Mouse (Mus musculus) embryonic facial prominence, embryonic 13.5 days (tissue): ENCODE measurements around the gene Fbxl5. TPM values are rescaled to one million over a fixed set of nuclear protein-coding genes. Genes with fewer than 3 reads are reported as not detected.

ENCODE experiments used
- ATAC-seq: fragments of 200-750 bp; cut with Nextera tagmentation; 2 replicates; pipeline ENCODE4 v1.8.0; 2017; ENCODE audit warnings: low read depth; ENCODE audit not compliant: insufficient number of reproducible peaks, insufficient read depth, low FRiP score, low TSS enrichment
- H3K27ac ChIP-seq: fragments of 300-500 bp; sonication (generic); 2 replicates; pipeline ENCODE4 v1.5.1; 2015; ENCODE audit warnings: moderate library complexity, mild to moderate bottlenecking, inconsistent platforms
- H3K27me3 ChIP-seq: fragments of 300-500 bp; sonication (generic); 2 replicates; pipeline ENCODE4 v1.6.1; 2015; ENCODE audit warnings: mild to moderate bottlenecking, inconsistent platforms
- H3K36me3 ChIP-seq: fragments of 300-500 bp; sonication (generic); 2 replicates; pipeline ENCODE4 v1.6.1; 2015; ENCODE audit warnings: mild to moderate bottlenecking, inconsistent platforms
- H3K4me1 ChIP-seq: fragments of 300-500 bp; sonication (generic); 2 replicates; pipeline ENCODE4 v1.6.1; 2015; ENCODE audit warnings: inconsistent platforms
- H3K4me2 ChIP-seq: fragments of 300-500 bp; sonication (generic); 2 replicates; pipeline ENCODE4 v1.6.1; 2015; ENCODE audit warnings: moderate library complexity, mild to moderate bottlenecking, inconsistent platforms
- H3K4me3 ChIP-seq: fragments of 300-500 bp; sonication (generic); 2 replicates; pipeline ENCODE4 v1.5.1; 2015; ENCODE audit warnings: mild to moderate bottlenecking, inconsistent platforms
- H3K9ac ChIP-seq: fragments of 300-500 bp; sonication (generic); 2 replicates; pipeline ENCODE4 v1.6.1; 2015; ENCODE audit warnings: mild to moderate bottlenecking, inconsistent platforms
- H3K9me3 ChIP-seq: fragments of 300-500 bp; sonication (generic); 2 replicates; pipeline ENCODE4 v1.6.1; 2016; ENCODE audit warnings: inconsistent platforms
- whole genome bisulfite sequencing: fragments of 180-500 bp; shearing (Covaris S2); methylation state at CpG from one replicate; pipeline ENCODE4 v1.1.7; 2015; ENCODE audit warnings: mixed read lengths; 5-methylcytosine and 5-hydroxymethylcytosine counted together
- polyA plus RNA-seq: library from polyadenylated mRNA; unstranded; fragments of >200 nt; fragmentation: Nextera tagmentation; extraction: Ambion mirVana; gene quantifications from 2 replicates; pipeline ENCODE4 v1.2.1, GENCODE M21; 2015

The Fbxl5 gene
- polyA plus RNA-seq, 1 experiment from 2014 or later: 57.2 TPM

DNA sequence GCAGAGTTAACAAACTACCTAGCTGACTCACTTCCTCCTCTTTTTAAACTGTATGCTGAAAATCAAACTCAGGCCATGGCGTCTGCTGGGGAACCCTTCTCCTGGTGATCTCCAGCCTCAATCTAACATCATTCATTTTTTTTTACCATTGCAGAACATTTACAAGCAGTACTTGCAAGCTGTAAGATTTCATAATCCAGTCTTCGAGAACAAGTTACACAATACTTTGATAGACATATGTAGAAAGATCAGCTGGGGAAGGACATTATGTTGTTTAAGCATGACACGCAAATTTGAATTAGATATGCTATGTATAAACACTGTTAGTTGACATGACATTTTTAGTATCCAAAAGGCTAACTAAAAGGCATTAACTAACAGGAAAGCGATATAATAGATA is 19.6 kb downstream of the Fbxl5 start:
- no peak for ATAC-seq
- no peak overlapping the region for H3K27ac ChIP-seq
- H3K4me3 ChIP-seq: no peak overlapping the region
- no peak overlapping the region for H3K4me2 ChIP-seq
- H3K9ac ChIP-seq: no peak overlapping the region
- H3K9me3 ChIP-seq: no peaks in the 10 kb centered on the region
- H3K27me3 ChIP-seq: no peaks in the 10 kb centered on the region
- no peaks in the 10 kb centered on the region for H3K4me1 ChIP-seq
- H3K36me3 ChIP-seq: no peaks in the 10 kb centered on the region
- 81% methylated on average over 4 of the region's 4 CpGs for WGBS

- Histone ChIP-seq H3K9ac (no peak overlapping the region), H3K27me3 (no peaks in the 10 kb centered on the region), H3K27ac (no peak overlapping the region), H3K4me3 (no peak overlapping the region), H3K4me1 (no peaks in the 10 kb centered on the region), H3K9me3 (no peaks in the 10 kb centered on the region), H3K36me3 (no peaks in the 10 kb centered on the region), H3K4me2 (no peak overlapping the region)
- ATAC-seq: no peak
Observed at GRCm38 (mm10) chr5:43801253-43801652, 20.2 kb downstream of the Fbxl5 start.

DNA sequence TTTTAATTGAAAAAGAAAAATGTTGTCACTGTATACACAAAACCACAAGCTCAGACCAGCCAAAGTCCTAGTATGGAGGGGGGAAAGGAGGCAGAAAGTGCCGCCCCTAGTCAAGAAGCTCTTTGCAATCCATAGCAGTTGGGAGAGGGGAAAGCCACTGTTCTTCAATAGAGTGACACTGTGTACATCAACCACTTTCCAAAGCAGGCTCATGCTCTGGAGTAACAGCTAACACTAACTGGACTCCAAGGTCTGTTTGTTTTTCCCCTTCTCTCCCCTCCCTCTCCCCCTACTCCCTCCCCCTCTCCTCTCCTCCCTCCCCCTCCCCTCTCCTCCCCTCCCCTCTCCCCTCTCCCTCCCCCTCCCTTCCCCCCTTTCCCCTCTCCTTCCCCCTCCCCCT is 20.7 kb downstream of the Fbxl5 start:
- H3K27ac ChIP-seq: no peak overlapping the region
- no peaks in the 10 kb centered on the region for H3K9me3 ChIP-seq
- no peaks in the 10 kb centered on the region for H3K36me3 ChIP-seq
- WGBS: 75% methylated on average over 1 of the region's 1 CpGs
- no peak overlapping the region for H3K4me3 ChIP-seq
- no peak overlapping the region for H3K4me2 ChIP-seq
- H3K27me3 ChIP-seq: no peaks in the 10 kb centered on the region
- no peaks in the 10 kb centered on the region for H3K4me1 ChIP-seq
- ATAC-seq: no peak
- no peak overlapping the region for H3K9ac ChIP-seq

DNA sequence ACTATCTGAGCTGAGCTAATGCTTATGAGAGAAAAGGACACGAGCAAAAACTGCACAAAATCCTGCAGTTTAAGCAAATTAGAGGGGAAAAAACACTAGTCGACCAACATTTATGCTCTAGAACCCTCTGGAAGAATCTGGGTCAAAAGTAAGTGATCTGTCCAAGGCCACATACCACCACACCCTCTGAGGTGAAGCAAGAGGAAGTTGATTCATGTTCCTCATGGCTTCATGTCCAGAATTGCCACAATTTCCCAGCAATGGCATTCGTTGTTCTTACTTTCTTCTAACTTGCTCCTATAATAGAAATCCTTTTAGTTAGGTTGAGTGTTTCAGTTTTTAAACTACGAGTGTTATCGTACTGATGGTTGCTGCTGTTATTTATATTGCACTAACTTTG is 21.9 kb downstream of the Fbxl5 start:
- Histone ChIP-seq H3K9ac (no peak overlapping the region), H3K27ac (no peak overlapping the region), H3K4me2 (no peak overlapping the region), H3K27me3 (no peaks in the 10 kb centered on the region), H3K36me3 (no peaks in the 10 kb centered on the region), H3K4me3 (no peak overlapping the region), H3K9me3 (no peaks in the 10 kb centered on the region), H3K4me1 (no peaks in the 10 kb centered on the region)
- WGBS: 83% methylated on average over 5 of the region's 5 CpGs
- no peak for ATAC-seq

- H3K9ac ChIP-seq: no peak overlapping the region
- ATAC-seq: no peak
- 79% methylated on average over 5 of the region's 5 CpGs for WGBS
- no peak overlapping the region for H3K4me3 ChIP-seq
- H3K27me3 ChIP-seq: no peaks in the 10 kb centered on the region
- no peaks in the 10 kb centered on the region for H3K9me3 ChIP-seq
- H3K36me3 ChIP-seq: no peaks in the 10 kb centered on the region
- H3K4me2 ChIP-seq: no peak overlapping the region
- no peak overlapping the region for H3K27ac ChIP-seq
- no peaks in the 10 kb centered on the region for H3K4me1 ChIP-seq
Observed at GRCm38 (mm10) chr5:43792354-43792753, 29.1 kb downstream of the Fbxl5 start.

GRCm38 (mm10) chr5:43787976-43788752 is 33.3 kb downstream of the Fbxl5 start:
- 74% methylated on average over 9 of the region's 9 CpGs for WGBS
- Histone ChIP-seq H3K27me3 (no peaks in the 10 kb centered on the region), H3K36me3 (no peaks in the 10 kb centered on the region), H3K4me3 (no peak overlapping the region), H3K9ac (no peak overlapping the region), H3K9me3 (no peaks in the 10 kb centered on the region), H3K27ac (no peak overlapping the region), H3K4me1 (no peaks in the 10 kb centered on the region), H3K4me2 (no peak overlapping the region)
- no peak for ATAC-seq

DNA sequence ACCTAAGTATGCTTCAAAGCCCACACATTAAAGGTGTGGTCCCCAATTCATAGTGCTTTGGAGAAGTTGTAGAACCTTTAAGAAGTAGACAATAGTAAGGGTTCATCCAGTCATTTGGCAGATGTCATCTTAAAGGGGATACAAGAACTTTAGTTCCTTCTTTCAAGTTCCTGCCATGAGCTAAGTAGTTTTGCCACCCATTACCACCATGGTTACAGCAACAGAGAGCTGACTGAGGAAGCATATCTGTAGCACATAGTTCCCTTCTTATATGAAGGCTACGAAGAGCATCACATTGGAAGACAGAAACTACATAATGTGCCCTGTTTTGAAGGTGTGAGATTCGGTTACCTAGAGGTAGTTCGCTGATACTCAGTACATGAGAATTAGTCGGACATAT is 34.8 kb downstream of the Fbxl5 start:
- Histone ChIP-seq H3K4me1 (0 out of 2 replicates have a peak, but pooled peaks cover 2% of the 10 kb centered on the region), H3K4me3 (no peak overlapping the region), H3K9ac (no peak overlapping the region), H3K27me3 (no peaks in the 10 kb centered on the region), H3K9me3 (no peaks in the 10 kb centered on the region), H3K27ac (no peak overlapping the region), H3K36me3 (no peaks in the 10 kb centered on the region), H3K4me2 (no peak overlapping the region)
- WGBS: 80% methylated on average over 4 of the region's 4 CpGs
- no peak for ATAC-seq

- 85% methylated on average over 2 of the region's 2 CpGs for WGBS
- Histone ChIP-seq H3K4me1 (peaks cover 9% of the 10 kb centered on the region), H3K36me3 (no peaks in the 10 kb centered on the region), H3K9me3 (no peaks in the 10 kb centered on the region), H3K9ac (no peak overlapping the region), H3K4me2 (no peak overlapping the region), H3K27ac (no peak overlapping the region), H3K4me3 (no peak overlapping the region), H3K27me3 (no peaks in the 10 kb centered on the region)
- no peak for ATAC-seq
Observed at GRCm38 (mm10) chr5:43783996-43784395, 37.4 kb downstream of the Fbxl5 start.

GRCm38 (mm10) chr5:43781977-43782930 is 39.2 kb downstream of the Fbxl5 start:
- Histone ChIP-seq H3K27me3 (no peaks in the 10 kb centered on the region), H3K9me3 (no peaks in the 10 kb centered on the region), H3K4me3 (peak overlapping the region; percentile 92), H3K27ac (peak overlapping the region; percentile 95), H3K9ac (peak overlapping the region; percentile 95), H3K4me2 (peak overlapping the region; percentile 77), H3K36me3 (no peaks in the 10 kb centered on the region), H3K4me1 (peaks cover 9% of the 10 kb centered on the region)
- 4% methylated on average over 82 of the region's 82 CpGs for WGBS
- ATAC-seq: peak; percentile 88

- no peak; the same call in 1 of the 2 replicates for ATAC-seq
- Histone ChIP-seq H3K4me2 (peak overlapping the region; percentile 77), H3K9ac (peak overlapping the region; percentile 95), H3K27me3 (no peaks in the 10 kb centered on the region), H3K4me1 (peaks cover 9% of the 10 kb centered on the region), H3K4me3 (peak overlapping the region; percentile 92), H3K36me3 (no peaks in the 10 kb centered on the region), H3K27ac (peak overlapping the region; percentile 95), H3K9me3 (no peaks in the 10 kb centered on the region)
- 1% methylated on average over 50 of the region's 61 CpGs for WGBS
Observed at GRCm38 (mm10) chr5:43781423-43781976, 39.9 kb downstream of the Fbxl5 start.

GRCm38 (mm10) chr5:43778583-43778982 is 42.9 kb downstream of the Fbxl5 start:
- WGBS: 95% methylated on average over 3 of the region's 3 CpGs
- H3K36me3 ChIP-seq: no peaks in the 10 kb centered on the region

More at GRCm38 (mm10) chr5:43778583-43778982, 42.9 kb downstream of the Fbxl5 start:
- no peak overlapping the region for H3K27ac ChIP-seq
- ATAC-seq: no peak
- H3K9me3 ChIP-seq: no peaks in the 10 kb centered on the region
- peaks cover 9% of the 10 kb centered on the region for H3K4me1 ChIP-seq
- H3K9ac ChIP-seq: no peak overlapping the region
- H3K4me3 ChIP-seq: no peak overlapping the region
- no peak overlapping the region for H3K4me2 ChIP-seq
- H3K27me3 ChIP-seq: no peaks in the 10 kb centered on the region
